Mouse (Mus musculus) regulatory T cell (primary cell): ENCODE results near the gene Mrpl18.

Experiments
- in situ Hi-C: fragments of 300-600 bp; cut with MboI, MseI; formaldehyde crosslinking; loops from one replicate; pipeline ENCODE4 v1.15.1; 2025; ENCODE audit warnings: high pct_unique_total_duplicates

The Mrpl18 gene

GRCm38 (mm10) chr17:12865407-12865806, 50.7 kb downstream of the Mrpl18 start:
- in situ Hi-C loops, result no loop called here

GRCm38 (mm10) chr17:12864111-12864510, 52.0 kb downstream of the Mrpl18 start:
- in situ Hi-C loops, result no loop called here
